Mouse (Mus musculus) macrophage (primary cell): ENCODE measurements around the gene Rassf8. TPM values are rescaled to one million over a fixed set of nuclear protein-coding genes. Genes with fewer than 3 reads are reported as not detected.

Experiments
- H3K27ac ChIP-seq: fragments of 350-480 bp; formaldehyde crosslinking; 2 replicates; pipeline ENCODE4 v1.9.0; 2021
- H3K36me3 ChIP-seq: fragments of 350-480 bp; formaldehyde crosslinking; 2 replicates; pipeline ENCODE4 v1.9.0; 2021; ENCODE audit errors: inconsistent target
- H3K4me3 ChIP-seq: fragments of 350-480 bp; formaldehyde crosslinking; 2 replicates; pipeline ENCODE4 v1.9.0; 2021; ENCODE audit errors: inconsistent target
- H3K79me2 ChIP-seq: fragments of 350-480 bp; formaldehyde crosslinking; 2 replicates; pipeline ENCODE4 v1.9.0; 2021; ENCODE audit errors: inconsistent target
- WGBS: methylation state at CpG from one replicate; pipeline ENCODE4 v1.1.7; 2026; ENCODE audit warnings: inconsistent platforms; ENCODE audit not compliant: missing documents; 5-methylcytosine and 5-hydroxymethylcytosine counted together
- polyA plus RNA-seq: library from polyadenylated mRNA; stranded (reverse); fragments of 250-400 nt; gene quantifications from 3 replicates; pipeline ENCODE4 v1.2.4, GENCODE M21; 2018; ENCODE audit warnings: inconsistent platforms

Rassf8 gene
- polyA plus RNA-seq, 1 experiment from 2014 or later = 27.6 TPM

GRCm38 (mm10) chr6:145733911-145734310 is 12.6 kb upstream of the Rassf8 start:
- 87% methylated on average over 5 of the region's 5 CpGs for WGBS
- Histone ChIP-seq H3K36me3 (no peaks in the 10 kb centered on the region), H3K27ac (no peak overlapping the region), H3K4me3 (no peak overlapping the region), H3K79me2 (no peaks in the 10 kb centered on the region)

- 60% methylated on average over 2 of the region's 2 CpGs for WGBS
- no peak overlapping the region for H3K27ac ChIP-seq
Observed at GRCm38 (mm10) chr6:145736099-145736498, 10.4 kb upstream of the Rassf8 start.

GRCm38 (mm10) chr6:145739231-145739630 is 7.3 kb upstream of the Rassf8 start:
- whole genome bisulfite sequencing = 97% methylated on average over 6 of the region's 6 CpGs
- H3K79me2 ChIP-seq = no peaks in the 10 kb centered on the region
- H3K36me3 ChIP-seq = no peaks in the 10 kb centered on the region
- H3K4me3 ChIP-seq = no peak overlapping the region
- no peak overlapping the region for H3K27ac ChIP-seq

More at GRCm38 (mm10) chr6:145736099-145736498, 10.4 kb upstream of the Rassf8 start:
- H3K36me3 ChIP-seq = no peaks in the 10 kb centered on the region
- H3K79me2 ChIP-seq = no peaks in the 10 kb centered on the region
- H3K4me3 ChIP-seq = no peak overlapping the region

GRCm38 (mm10) chr6:145740011-145740410 is 6.5 kb upstream of the Rassf8 start:
- Histone ChIP-seq H3K4me3 (no peak overlapping the region), H3K27ac (no peak overlapping the region)
- WGBS = 94% methylated on average over 3 of the region's 3 CpGs

GRCm38 (mm10) chr6:145745291-145745690 is 1.3 kb upstream of the Rassf8 start:
- 46% methylated on average over 3 of the region's 3 CpGs for WGBS
- Histone ChIP-seq H3K4me3 (no peak overlapping the region), H3K27ac (no peak overlapping the region), H3K36me3 (no peaks in the 10 kb centered on the region), H3K79me2 (peaks cover 19% of the 10 kb centered on the region)

More at GRCm38 (mm10) chr6:145740011-145740410, 6.5 kb upstream of the Rassf8 start:
- no peaks in the 10 kb centered on the region for H3K36me3 ChIP-seq
- H3K79me2 ChIP-seq = no peaks in the 10 kb centered on the region

GRCm38 (mm10) chr6:145746921-145747670 is 548 bp downstream of the Rassf8 start:
- WGBS = 2% methylated on average over 49 of the region's 55 CpGs
- Histone ChIP-seq H3K79me2 (peaks cover 22% of the 10 kb centered on the region), H3K36me3 (no peaks in the 10 kb centered on the region), H3K27ac (no peak overlapping the region), H3K4me3 (peak overlapping the region; percentile 58)

GRCm38 (mm10) chr6:145747671-145748640 is 1.4 kb downstream of the Rassf8 start:
- H3K27ac ChIP-seq = no peak overlapping the region
- H3K79me2 ChIP-seq = peaks cover 31% of the 10 kb centered on the region
- 26% methylated on average over 13 of the region's 16 CpGs for WGBS
- peak overlapping the region; percentile 58 for H3K4me3 ChIP-seq
- no peaks in the 10 kb centered on the region for H3K36me3 ChIP-seq

GRCm38 (mm10) chr6:145750394-145750793 is 3.8 kb downstream of the Rassf8 start:
- Histone ChIP-seq H3K36me3 (no peaks in the 10 kb centered on the region), H3K79me2 (peaks cover 51% of the 10 kb centered on the region), H3K4me3 (no peak overlapping the region), H3K27ac (no peak overlapping the region)
- 90% methylated on average over 3 of the region's 3 CpGs for WGBS

- Histone ChIP-seq H3K4me3 (no peak overlapping the region), H3K79me2 (peaks cover 76% of the 10 kb centered on the region), H3K36me3 (no peaks in the 10 kb centered on the region), H3K27ac (no peak overlapping the region)
- 91% methylated on average over 6 of the region's 6 CpGs for WGBS
Observed at GRCm38 (mm10) chr6:145753296-145753695, 6.7 kb downstream of the Rassf8 start.

- no peaks in the 10 kb centered on the region for H3K36me3 ChIP-seq
- no peak overlapping the region for H3K4me3 ChIP-seq
- peaks cover 73% of the 10 kb centered on the region; the same call in 1 of the 2 replicates for H3K79me2 ChIP-seq
- 98% methylated on average over 6 of the region's 6 CpGs for WGBS
- H3K27ac ChIP-seq = no peak overlapping the region
Observed at GRCm38 (mm10) chr6:145754416-145754815, 7.9 kb downstream of the Rassf8 start.

GRCm38 (mm10) chr6:145755942-145756639 is 9.5 kb downstream of the Rassf8 start:
- WGBS = 90% methylated on average over 14 of the region's 14 CpGs
- no peak overlapping the region for H3K27ac ChIP-seq
- H3K79me2 ChIP-seq = peaks cover 70% of the 10 kb centered on the region; the same call in 1 of the 2 replicates
- H3K4me3 ChIP-seq = no peak overlapping the region
- no peaks in the 10 kb centered on the region for H3K36me3 ChIP-seq

GRCm38 (mm10) chr6:145756640-145757005 is 10.1 kb downstream of the Rassf8 start:
- 96% methylated on average over 6 of the region's 6 CpGs for WGBS
- Histone ChIP-seq H3K27ac (no peak overlapping the region), H3K4me3 (no peak overlapping the region), H3K79me2 (peaks cover 70% of the 10 kb centered on the region; the same call in 1 of the 2 replicates), H3K36me3 (no peaks in the 10 kb centered on the region)

GRCm38 (mm10) chr6:145757346-145757745 is 10.8 kb downstream of the Rassf8 start:
- WGBS = 92% methylated on average over 3 of the region's 3 CpGs
- no peak overlapping the region for H3K27ac ChIP-seq
- no peaks in the 10 kb centered on the region for H3K36me3 ChIP-seq
- H3K79me2 ChIP-seq = peaks cover 64% of the 10 kb centered on the region; the same call in 1 of the 2 replicates
- H3K4me3 ChIP-seq = no peak overlapping the region

- Histone ChIP-seq H3K27ac (no peak overlapping the region), H3K36me3 (no peaks in the 10 kb centered on the region), H3K79me2 (peaks cover 55% of the 10 kb centered on the region; the same call in 1 of the 2 replicates), H3K4me3 (no peak overlapping the region)
- WGBS = 91% methylated on average over 10 of the region's 10 CpGs
Observed at GRCm38 (mm10) chr6:145758685-145759084, 12.1 kb downstream of the Rassf8 start.
